Mouse (Mus musculus) intestine, embryonic 16.5 days (tissue): Measurements from ENCODE around the gene Ap3b1. TPM values are rescaled to one million over a fixed set of nuclear protein-coding genes. Genes with fewer than 3 reads are reported as not detected.
A peak's percentile ranks its signal among the peaks of the same experiment; 100 is the strongest.

Experiments used
- ATAC-seq: fragments of 200-750 bp; cut with Nextera tagmentation; 2 replicates; pipeline ENCODE4 v1.8.0; 2017; ENCODE audit warnings: moderate TSS enrichment, moderate library complexity
- H3K27ac ChIP-seq: fragments of 300-500 bp; sonication (generic); 2 replicates; pipeline ENCODE4 v1.5.1; 2014; ENCODE audit warnings: mild to moderate bottlenecking, low read length
- H3K27me3 ChIP-seq: fragments of 300-500 bp; sonication (generic); replicated peaks from 2 replicates; pipeline ENCODE4 v1.6.1; 2014; ENCODE audit warnings: low read length, control low read depth, mixed read lengths; ENCODE audit not compliant: control insufficient read depth, insufficient read depth
- H3K36me3 ChIP-seq: fragments of 300-500 bp; sonication (generic); 2 replicates; pipeline ENCODE4 v1.6.1; 2014; ENCODE audit warnings: low read length, control low read depth; ENCODE audit not compliant: control insufficient read depth, insufficient read depth
- H3K4me1 ChIP-seq: fragments of 300-500 bp; sonication (generic); 2 replicates; pipeline ENCODE4 v1.6.1; 2014; ENCODE audit warnings: low read length, control low read depth, mixed read lengths; ENCODE audit not compliant: control insufficient read depth, insufficient read depth
- H3K4me2 ChIP-seq: fragments of 300-500 bp; sonication (generic); 2 replicates; pipeline ENCODE4 v1.6.1; 2014; ENCODE audit warnings: low read depth, low read length, control low read depth
- H3K4me3 ChIP-seq: fragments of 300-500 bp; sonication (generic); 2 replicates; pipeline ENCODE4 v1.5.1; 2014; ENCODE audit warnings: mild to moderate bottlenecking, low read length
- H3K9ac ChIP-seq: fragments of 300-500 bp; sonication (generic); 2 replicates; pipeline ENCODE4 v1.6.1; 2014; ENCODE audit warnings: low read depth, low read length
- H3K9me3 ChIP-seq: fragments of 300-500 bp; sonication (generic); 2 replicates; pipeline ENCODE4 v1.6.1; 2016; ENCODE audit warnings: low read length, control low read depth; ENCODE audit not compliant: control insufficient read depth
- WGBS: fragments of 180-500 bp; shearing (Covaris S2); extraction: QIAGEN DNeasy Blood & Tissue Kit; methylation state at CpG from one replicate; pipeline ENCODE4 v1.1.7; 2014; 5-methylcytosine and 5-hydroxymethylcytosine counted together
- polyA plus RNA-seq: library from polyadenylated mRNA; unstranded; fragments of >200 nt; fragmentation: Nextera tagmentation; extraction: Ambion mirVana; gene quantifications from 2 replicates; pipeline ENCODE4 v1.2.1, GENCODE M21; 2015

Gene Ap3b1
- polyA plus RNA-seq, 1 experiment from 2014 or later = 48.9 TPM

- Histone ChIP-seq H3K4me1 (no peaks in the 10 kb centered on the region), H3K27me3 (no peaks in the 10 kb centered on the region), H3K4me3 (no peak overlapping the region), H3K9ac (no peak overlapping the region), H3K27ac (no peak overlapping the region), H3K4me2 (no peak overlapping the region), H3K9me3 (no peaks in the 10 kb centered on the region), H3K36me3 (0 out of 2 replicates have a peak, but pooled peaks cover 2% of the 10 kb centered on the region)
- no peak for ATAC-seq
- 72% methylated on average over 7 of the region's 7 CpGs for WGBS
These were observed 215.1 kb downstream of the Ap3b1 start for GRCm38 (mm10) chr13:94573833-94574232.

GRCm38 (mm10) chr13:94575607-94576398 lies 217.0 kb downstream of the Ap3b1 start:
- no peaks in the 10 kb centered on the region for H3K36me3 ChIP-seq
- no peak overlapping the region for H3K4me3 ChIP-seq
- no peak overlapping the region for H3K27ac ChIP-seq
- H3K4me1 ChIP-seq = no peaks in the 10 kb centered on the region
- WGBS = 47% methylated on average over 17 of the region's 17 CpGs
- no peak overlapping the region for H3K9ac ChIP-seq
- no peak for ATAC-seq
- no peak overlapping the region for H3K4me2 ChIP-seq
- no peaks in the 10 kb centered on the region for H3K27me3 ChIP-seq
- H3K9me3 ChIP-seq = no peaks in the 10 kb centered on the region

- no peak overlapping the region for H3K4me2 ChIP-seq
- no peak overlapping the region for H3K4me3 ChIP-seq
- H3K27ac ChIP-seq = no peak overlapping the region
- no peaks in the 10 kb centered on the region for H3K4me1 ChIP-seq
- ATAC-seq = no peak
- 34% methylated on average over 20 of the region's 22 CpGs for WGBS
- no peaks in the 10 kb centered on the region for H3K9me3 ChIP-seq
- no peaks in the 10 kb centered on the region for H3K27me3 ChIP-seq
- H3K9ac ChIP-seq = no peak overlapping the region
- no peaks in the 10 kb centered on the region for H3K36me3 ChIP-seq
These were observed 217.8 kb downstream of the Ap3b1 start for GRCm38 (mm10) chr13:94576399-94577176.

GRCm38 (mm10) chr13:94577177-94577540 lies 218.4 kb downstream of the Ap3b1 start:
- Histone ChIP-seq H3K27me3 (no peaks in the 10 kb centered on the region), H3K4me3 (no peak overlapping the region), H3K9me3 (no peaks in the 10 kb centered on the region), H3K4me1 (no peaks in the 10 kb centered on the region), H3K36me3 (no peaks in the 10 kb centered on the region), H3K27ac (no peak overlapping the region), H3K4me2 (no peak overlapping the region), H3K9ac (no peak overlapping the region)
- 60% methylated on average over 2 of the region's 2 CpGs for WGBS
- no peak for ATAC-seq

DNA sequence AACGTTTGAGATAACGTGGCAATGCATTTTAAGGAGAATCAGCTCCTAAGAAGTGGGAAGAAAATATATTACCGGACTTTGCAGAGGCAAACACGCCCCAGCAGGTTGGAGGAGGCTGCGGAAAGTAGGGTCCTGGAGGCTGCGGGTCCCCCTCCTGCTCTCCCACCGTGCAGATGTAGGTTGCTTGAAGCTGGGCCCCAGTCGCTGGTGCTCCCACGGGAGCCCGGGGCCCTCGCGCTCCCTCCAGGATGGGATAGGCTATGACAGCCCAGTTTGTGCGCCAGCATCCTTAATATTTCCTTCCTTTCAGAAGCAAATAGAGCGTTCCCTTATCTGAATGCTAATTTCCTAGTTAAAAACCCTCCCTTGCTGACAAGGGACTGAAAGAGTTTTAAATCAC lies 236.5 kb downstream of the Ap3b1 start:
- no peak for ATAC-seq
- Histone ChIP-seq H3K4me1 (no peaks in the 10 kb centered on the region), H3K4me2 (no peak overlapping the region), H3K27ac (no peak overlapping the region), H3K4me3 (no peak overlapping the region), H3K9me3 (no peaks in the 10 kb centered on the region), H3K9ac (no peak overlapping the region), H3K36me3 (no peaks in the 10 kb centered on the region), H3K27me3 (peaks cover 46% of the 10 kb centered on the region)
- 7% methylated on average over 14 of the region's 14 CpGs for WGBS

GRCm38 (mm10) chr13:94595701-94596361 lies 237.1 kb downstream of the Ap3b1 start:
- WGBS = 2% methylated on average over 38 of the region's 38 CpGs
- peaks cover 46% of the 10 kb centered on the region for H3K27me3 ChIP-seq

DNA sequence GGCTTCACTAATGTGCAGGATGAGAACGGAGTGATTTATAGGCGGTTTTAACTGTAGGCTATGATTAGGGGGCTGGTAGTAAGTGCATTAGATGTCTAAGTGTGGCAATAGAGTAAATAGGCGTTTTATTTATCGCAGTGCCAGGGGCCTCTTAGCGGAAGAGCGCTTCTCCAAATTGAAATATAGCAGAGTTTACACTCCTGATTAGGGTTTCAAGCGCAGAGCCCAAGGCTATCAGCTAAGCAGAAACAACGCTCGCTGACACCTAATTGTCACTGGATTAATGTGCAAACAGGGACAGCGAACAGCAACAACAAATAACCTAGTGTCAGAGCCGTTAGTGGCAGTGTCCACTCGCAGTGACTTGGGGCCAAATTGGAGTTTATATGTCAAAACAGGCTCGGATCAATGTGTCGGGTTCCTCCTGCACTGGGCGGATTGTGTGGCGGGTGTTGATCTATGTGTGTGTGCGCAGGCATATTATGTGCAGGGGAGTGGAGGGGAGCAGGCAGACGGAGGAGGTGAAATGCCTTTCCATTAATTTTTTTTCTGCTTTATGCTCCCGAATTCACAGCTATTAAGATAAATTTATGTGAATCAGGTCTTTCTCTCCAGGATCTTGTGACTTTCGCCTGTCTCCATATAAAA lies 237.8 kb downstream of the Ap3b1 start:
- peaks cover 46% of the 10 kb centered on the region for H3K27me3 ChIP-seq
- no peaks in the 10 kb centered on the region for H3K36me3 ChIP-seq
- H3K4me3 ChIP-seq = peak overlapping the region; percentile 28
- no peaks in the 10 kb centered on the region for H3K9me3 ChIP-seq
- no peak for ATAC-seq
- no peak overlapping the region for H3K27ac ChIP-seq
- 9% methylated on average over 20 of the region's 20 CpGs for WGBS
- H3K9ac ChIP-seq = no peak overlapping the region
- peak overlapping the region; percentile 23 for H3K4me2 ChIP-seq
- no peaks in the 10 kb centered on the region for H3K4me1 ChIP-seq

More at GRCm38 (mm10) chr13:94595701-94596361, 237.1 kb downstream of the Ap3b1 start:
- no peaks in the 10 kb centered on the region for H3K4me1 ChIP-seq
- H3K9me3 ChIP-seq = no peaks in the 10 kb centered on the region
- H3K4me2 ChIP-seq = peak overlapping the region; percentile 23
- no peaks in the 10 kb centered on the region for H3K36me3 ChIP-seq
- ATAC-seq = no peak
- H3K27ac ChIP-seq = no peak overlapping the region
- no peak overlapping the region for H3K9ac ChIP-seq
- peak overlapping the region; percentile 28 for H3K4me3 ChIP-seq

- Histone ChIP-seq H3K4me1 (no peaks in the 10 kb centered on the region), H3K36me3 (no peaks in the 10 kb centered on the region), H3K27ac (no peak overlapping the region), H3K9ac (no peak overlapping the region), H3K9me3 (no peaks in the 10 kb centered on the region), H3K4me3 (no peak overlapping the region), H3K4me2 (no peak overlapping the region), H3K27me3 (peaks cover 36% of the 10 kb centered on the region)
- 43% methylated on average over 8 of the region's 8 CpGs for WGBS
- ATAC-seq = no peak
These were observed 241.0 kb downstream of the Ap3b1 start for GRCm38 (mm10) chr13:94599718-94600117.
